Mouse (Mus musculus): Measurements from ENCODE around the gene Zfpm1. TPM values are rescaled to one million over a fixed set of nuclear protein-coding genes. Genes with fewer than 3 reads are reported as not detected.

Gene Zfpm1
- polyA plus RNA-seq (2014; fragmentation: Nextera tagmentation; extraction: Ambion mirVana), result 2.7 and 2.8 TPM in 2 replicates

- Histone ChIP-seq H3K4me1 (ENCODE audit: control insufficient read depth, insufficient read depth, low read length) (peaks cover 40% of the 10 kb centered on the region), H3K9me3 (ENCODE audit: control insufficient read depth, low read length) (no peaks in the 10 kb centered on the region), H3K9ac (ENCODE audit: low read depth, low read length) (peak within 1 kb of the TSS; percentile 82), H3K27ac (ENCODE audit: low read depth, low read length) (peak within 1 kb of the TSS; percentile 88), H3K4me3 (ENCODE audit: low read length) (peak within 1 kb of the TSS; percentile 70), H3K4me2 (replicated peaks; ENCODE audit: low read depth, low read length) (peak within 1 kb of the TSS; percentile 96), H3K27me3 (ENCODE audit: control insufficient read depth, insufficient read depth, low read length) (peaks cover 5% of the 10 kb centered on the region; the same call in 1 of the 2 replicates), H3K36me3 (ENCODE audit: control insufficient read depth, insufficient read depth, low read length) (no peaks in the 10 kb centered on the region)
- no peak for ATAC-seq (ENCODE audit: low FRiP score, low TSS enrichment)
- WGBS, result under 1% methylated on average over 37 of the region's 60 CpGs
These were observed at the start of gene Zfpm1 for GRCm38 (mm10) chr8:122282035-122282358. Gene Zfpm1 (plus strand): TSS chr8:122282141.

DNA sequence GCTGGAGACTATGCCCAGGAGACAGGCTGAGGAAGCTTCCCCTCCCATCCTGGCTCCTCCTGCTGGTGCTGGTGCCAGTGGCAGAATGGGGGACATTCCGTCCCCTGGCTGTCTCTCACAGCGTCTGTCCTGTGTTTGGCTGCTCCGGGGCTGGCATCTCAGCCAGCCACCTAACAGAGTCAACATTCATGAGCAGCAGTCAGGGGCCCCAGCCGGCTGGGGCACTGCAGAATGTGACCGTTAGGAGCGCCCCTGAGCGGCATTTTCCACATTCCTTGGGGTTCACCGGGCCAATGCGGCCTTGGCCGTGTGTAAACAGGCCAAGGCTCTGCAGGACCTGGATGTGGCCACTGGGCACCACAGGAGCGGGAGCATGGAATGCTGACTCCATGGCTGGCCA lies 47.9 kb upstream of the Zfpm1 start:
- H3K9me3 ChIP-seq (ENCODE audit: control insufficient read depth, low read length), result no peaks in the 10 kb centered on the region
- no peak overlapping the region for H3K9ac ChIP-seq (ENCODE audit: low read depth, low read length)
- no peak overlapping the region for H3K4me3 ChIP-seq (ENCODE audit: low read length)
- no peak overlapping the region for H3K4me2 ChIP-seq (replicated peaks; ENCODE audit: low read depth, low read length)
- H3K4me1 ChIP-seq (ENCODE audit: control insufficient read depth, insufficient read depth, low read length), result 0 out of 2 replicates have a peak, but pooled peaks cover 8% of the 10 kb centered on the region
- no peak for ATAC-seq (ENCODE audit: low FRiP score, low TSS enrichment)
- WGBS, result 32% methylated on average over 11 of the region's 11 CpGs
- H3K27ac ChIP-seq (ENCODE audit: low read depth, low read length), result no peak overlapping the region
- no peaks in the 10 kb centered on the region for H3K36me3 ChIP-seq (ENCODE audit: control insufficient read depth, insufficient read depth, low read length)
- peaks cover 14% of the 10 kb centered on the region for H3K27me3 ChIP-seq (ENCODE audit: control insufficient read depth, insufficient read depth, low read length)

- H3K4me3 ChIP-seq (ENCODE audit: low read length), result no peak overlapping the region
- H3K9ac ChIP-seq (ENCODE audit: low read depth, low read length), result no peak overlapping the region
- WGBS, result 90% methylated on average over 3 of the region's 3 CpGs
- H3K4me1 ChIP-seq (ENCODE audit: control insufficient read depth, insufficient read depth, low read length), result no peaks in the 10 kb centered on the region
- no peak for ATAC-seq (ENCODE audit: low FRiP score, low TSS enrichment)
- no peak overlapping the region for H3K27ac ChIP-seq (ENCODE audit: low read depth, low read length)
- H3K4me2 ChIP-seq (replicated peaks; ENCODE audit: low read depth, low read length), result no peak overlapping the region
- H3K36me3 ChIP-seq (ENCODE audit: control insufficient read depth, insufficient read depth, low read length), result no peaks in the 10 kb centered on the region
- no peaks in the 10 kb centered on the region for H3K9me3 ChIP-seq (ENCODE audit: control insufficient read depth, low read length)
- H3K27me3 ChIP-seq (ENCODE audit: control insufficient read depth, insufficient read depth, low read length), result no peaks in the 10 kb centered on the region; the same call in 1 of the 2 replicates
These were observed 45.4 kb upstream of the Zfpm1 start for GRCm38 (mm10) chr8:122236521-122236920.

DNA sequence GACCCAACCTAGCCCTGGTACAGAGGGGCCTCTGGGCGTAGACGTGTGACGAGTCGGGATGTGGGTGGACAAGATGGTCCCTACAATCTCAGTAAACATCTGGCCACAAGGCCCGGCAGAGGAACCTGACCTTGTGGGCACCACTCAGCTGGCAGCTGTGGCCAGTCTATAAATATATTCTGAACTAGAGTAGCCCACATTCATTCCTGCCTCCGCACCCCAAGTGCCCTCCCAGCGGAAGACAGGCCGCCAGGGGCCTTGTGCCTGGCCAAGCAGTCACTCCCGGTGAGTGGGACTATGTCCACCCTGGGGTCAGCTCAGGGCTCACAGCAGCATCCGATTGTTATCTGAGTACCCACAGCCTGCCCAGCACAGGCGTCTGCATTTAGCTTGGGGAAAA lies 43.7 kb upstream of the Zfpm1 start:
- no peak for ATAC-seq (ENCODE audit: low FRiP score, low TSS enrichment)

GRCm38 (mm10) chr8:122238731-122239130 lies 43.2 kb upstream of the Zfpm1 start:
- Histone ChIP-seq H3K27ac (ENCODE audit: low read depth, low read length) (no peak overlapping the region), H3K4me1 (ENCODE audit: control insufficient read depth, insufficient read depth, low read length) (no peaks in the 10 kb centered on the region), H3K4me2 (replicated peaks; ENCODE audit: low read depth, low read length) (no peak overlapping the region), H3K4me3 (ENCODE audit: low read length) (no peak overlapping the region), H3K9ac (ENCODE audit: low read depth, low read length) (no peak overlapping the region), H3K27me3 (ENCODE audit: control insufficient read depth, insufficient read depth, low read length) (no peaks in the 10 kb centered on the region), H3K9me3 (ENCODE audit: control insufficient read depth, low read length) (no peaks in the 10 kb centered on the region), H3K36me3 (ENCODE audit: control insufficient read depth, insufficient read depth, low read length) (no peaks in the 10 kb centered on the region)
- WGBS, result 68% methylated on average over 8 of the region's 8 CpGs
- no peak for ATAC-seq (ENCODE audit: low FRiP score, low TSS enrichment)

More for the DNA sequence above, 43.7 kb upstream of the Zfpm1 start:
- H3K4me2 ChIP-seq (replicated peaks; ENCODE audit: low read depth, low read length), result no peak overlapping the region
- no peaks in the 10 kb centered on the region for H3K4me1 ChIP-seq (ENCODE audit: control insufficient read depth, insufficient read depth, low read length)
- H3K27me3 ChIP-seq (ENCODE audit: control insufficient read depth, insufficient read depth, low read length), result no peaks in the 10 kb centered on the region; the same call in 1 of the 2 replicates
- H3K9me3 ChIP-seq (ENCODE audit: control insufficient read depth, low read length), result no peaks in the 10 kb centered on the region
- 80% methylated on average over 11 of the region's 11 CpGs for WGBS
- H3K4me3 ChIP-seq (ENCODE audit: low read length), result no peak overlapping the region
- H3K27ac ChIP-seq (ENCODE audit: low read depth, low read length), result no peak overlapping the region
- H3K9ac ChIP-seq (ENCODE audit: low read depth, low read length), result no peak overlapping the region
- no peaks in the 10 kb centered on the region for H3K36me3 ChIP-seq (ENCODE audit: control insufficient read depth, insufficient read depth, low read length)

GRCm38 (mm10) chr8:122240241-122241026 lies 41.5 kb upstream of the Zfpm1 start:
- 89% methylated on average over 16 of the region's 16 CpGs for WGBS
- ATAC-seq (ENCODE audit: low FRiP score, low TSS enrichment), result no peak
- Histone ChIP-seq H3K4me3 (ENCODE audit: low read length) (no peak overlapping the region), H3K9me3 (ENCODE audit: control insufficient read depth, low read length) (no peaks in the 10 kb centered on the region), H3K9ac (ENCODE audit: low read depth, low read length) (no peak overlapping the region), H3K36me3 (ENCODE audit: control insufficient read depth, insufficient read depth, low read length) (no peaks in the 10 kb centered on the region), H3K27ac (ENCODE audit: low read depth, low read length) (no peak overlapping the region), H3K4me2 (replicated peaks; ENCODE audit: low read depth, low read length) (no peak overlapping the region), H3K4me1 (ENCODE audit: control insufficient read depth, insufficient read depth, low read length) (no peaks in the 10 kb centered on the region), H3K27me3 (ENCODE audit: control insufficient read depth, insufficient read depth, low read length) (no peaks in the 10 kb centered on the region)

GRCm38 (mm10) chr8:122243310-122243709 lies 38.6 kb upstream of the Zfpm1 start:
- no peak overlapping the region for H3K9ac ChIP-seq (ENCODE audit: low read depth, low read length)
- no peaks in the 10 kb centered on the region for H3K9me3 ChIP-seq (ENCODE audit: control insufficient read depth, low read length)
- H3K36me3 ChIP-seq (ENCODE audit: control insufficient read depth, insufficient read depth, low read length), result no peaks in the 10 kb centered on the region
- WGBS, result 72% methylated on average over 4 of the region's 4 CpGs
- H3K27me3 ChIP-seq (ENCODE audit: control insufficient read depth, insufficient read depth, low read length), result no peaks in the 10 kb centered on the region
- peaks cover 5% of the 10 kb centered on the region; the same call in 1 of the 2 replicates for H3K4me1 ChIP-seq (ENCODE audit: control insufficient read depth, insufficient read depth, low read length)
- H3K27ac ChIP-seq (ENCODE audit: low read depth, low read length), result no peak overlapping the region
- no peak overlapping the region for H3K4me2 ChIP-seq (replicated peaks; ENCODE audit: low read depth, low read length)
- ATAC-seq (ENCODE audit: low FRiP score, low TSS enrichment), result no peak
- no peak overlapping the region for H3K4me3 ChIP-seq (ENCODE audit: low read length)

DNA sequence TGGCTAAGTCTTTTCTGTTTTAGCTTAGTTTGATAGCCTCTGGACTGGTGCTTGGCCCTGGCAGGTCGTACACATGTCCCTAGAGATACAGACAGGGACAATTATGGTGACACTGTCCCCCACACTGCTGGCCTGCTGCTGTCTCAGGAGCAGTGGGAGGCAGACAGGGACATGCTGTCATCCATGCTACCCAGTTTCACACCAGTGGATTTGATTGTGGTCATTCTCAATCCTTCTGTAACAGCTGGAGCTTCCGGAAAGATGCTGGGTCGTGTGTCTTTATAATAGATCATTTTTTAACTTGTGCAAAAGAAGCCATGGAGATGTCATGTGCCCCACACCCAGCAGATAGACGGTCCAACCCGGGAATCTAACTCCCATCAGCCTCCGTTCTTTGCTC lies 36.8 kb upstream of the Zfpm1 start:
- no peaks in the 10 kb centered on the region for H3K9me3 ChIP-seq (ENCODE audit: control insufficient read depth, low read length)
- no peaks in the 10 kb centered on the region for H3K27me3 ChIP-seq (ENCODE audit: control insufficient read depth, insufficient read depth, low read length)
- no peak overlapping the region for H3K4me2 ChIP-seq (replicated peaks; ENCODE audit: low read depth, low read length)
- H3K4me3 ChIP-seq (ENCODE audit: low read length), result no peak overlapping the region
- no peak overlapping the region for H3K27ac ChIP-seq (ENCODE audit: low read depth, low read length)
- 82% methylated on average over 6 of the region's 6 CpGs for WGBS
- H3K9ac ChIP-seq (ENCODE audit: low read depth, low read length), result no peak overlapping the region
- H3K36me3 ChIP-seq (ENCODE audit: control insufficient read depth, insufficient read depth, low read length), result no peaks in the 10 kb centered on the region
- ATAC-seq (ENCODE audit: low FRiP score, low TSS enrichment), result no peak
- H3K4me1 ChIP-seq (ENCODE audit: control insufficient read depth, insufficient read depth, low read length), result peaks cover 5% of the 10 kb centered on the region; the same call in 1 of the 2 replicates
